Mouse (Mus musculus): ENCODE measurements at regions not wholly inside any gene's neighbourhood (a gene's known extent, or its start where the extent isn't known, plus 50 kb on each side); places are given as distances from the start of the nearest gene placed in this dataset.

- Histone ChIP-seq H3K27me3 (ENCODE audit: control insufficient read depth, insufficient read depth, low read length) (no peaks in the 10 kb centered on the region), H3K9me3 (replicated peaks; ENCODE audit: control insufficient read depth, low read length) (no peaks in the 10 kb centered on the region), H3K27ac (ENCODE audit: low read length) (no peak overlapping the region), H3K4me1 (ENCODE audit: control insufficient read depth, insufficient read depth, low read length) (no peaks in the 10 kb centered on the region), H3K36me3 (ENCODE audit: control insufficient read depth, insufficient read depth, low read length) (no peaks in the 10 kb centered on the region), H3K9ac (ENCODE audit: low read length) (no peak overlapping the region), H3K4me3 (replicated peaks; ENCODE audit: low read length) (no peak overlapping the region), H3K4me2 (ENCODE audit: low read depth, low read length) (no peak overlapping the region)
- WGBS = 74% methylated on average over 9 of the region's 9 CpGs
- ATAC-seq (ENCODE audit: insufficient read depth, low FRiP score) = no peak
Observed at GRCm38 (mm10) chr16:30678708-30679492, 79.4 kb downstream of the Fam43a start.

- H3K36me3 ChIP-seq (ENCODE audit: control insufficient read depth, insufficient read depth, low read length) = no peaks in the 10 kb centered on the region
- H3K27me3 ChIP-seq (ENCODE audit: control insufficient read depth, insufficient read depth, low read length) = no peaks in the 10 kb centered on the region
- no peaks in the 10 kb centered on the region for H3K9me3 ChIP-seq (replicated peaks; ENCODE audit: control insufficient read depth, low read length)
- H3K27ac ChIP-seq (ENCODE audit: low read length) = no peak overlapping the region
- no peaks in the 10 kb centered on the region for H3K4me1 ChIP-seq (ENCODE audit: control insufficient read depth, insufficient read depth, low read length)
- H3K9ac ChIP-seq (ENCODE audit: low read length) = no peak overlapping the region
- ATAC-seq (ENCODE audit: insufficient read depth, low FRiP score) = no peak
- H3K4me2 ChIP-seq (ENCODE audit: low read depth, low read length) = no peak overlapping the region
- 79% methylated on average over 3 of the region's 3 CpGs for WGBS
- H3K4me3 ChIP-seq (replicated peaks; ENCODE audit: low read length) = no peak overlapping the region
Observed at GRCm38 (mm10) chr16:30679493-30679811, 79.9 kb downstream of the Fam43a start.

- ATAC-seq (ENCODE audit: insufficient read depth, low FRiP score) = no peak
- H3K4me3 ChIP-seq (replicated peaks; ENCODE audit: low read length) = no peak overlapping the region
- H3K27me3 ChIP-seq (ENCODE audit: control insufficient read depth, insufficient read depth, low read length) = no peaks in the 10 kb centered on the region
- no peak overlapping the region for H3K27ac ChIP-seq (ENCODE audit: low read length)
- H3K9me3 ChIP-seq (replicated peaks; ENCODE audit: control insufficient read depth, low read length) = no peaks in the 10 kb centered on the region
- no peaks in the 10 kb centered on the region for H3K36me3 ChIP-seq (ENCODE audit: control insufficient read depth, insufficient read depth, low read length)
- H3K4me1 ChIP-seq (ENCODE audit: control insufficient read depth, insufficient read depth, low read length) = no peaks in the 10 kb centered on the region
- no peak overlapping the region for H3K9ac ChIP-seq (ENCODE audit: low read length)
- 73% methylated on average over 4 of the region's 4 CpGs for WGBS
- H3K4me2 ChIP-seq (ENCODE audit: low read depth, low read length) = no peak overlapping the region
Observed at GRCm38 (mm10) chr16:30681421-30681820, 81.9 kb downstream of the Fam43a start.

GRCm38 (mm10) chr16:30683986-30684385 is 84.5 kb downstream of the Fam43a start:
- no peaks in the 10 kb centered on the region for H3K27me3 ChIP-seq (ENCODE audit: control insufficient read depth, insufficient read depth, low read length)
- H3K9me3 ChIP-seq (replicated peaks; ENCODE audit: control insufficient read depth, low read length) = no peaks in the 10 kb centered on the region
- ATAC-seq (ENCODE audit: insufficient read depth, low FRiP score) = no peak
- H3K27ac ChIP-seq (ENCODE audit: low read length) = no peak overlapping the region
- H3K4me3 ChIP-seq (replicated peaks; ENCODE audit: low read length) = no peak overlapping the region
- H3K9ac ChIP-seq (ENCODE audit: low read length) = no peak overlapping the region
- no peaks in the 10 kb centered on the region for H3K36me3 ChIP-seq (ENCODE audit: control insufficient read depth, insufficient read depth, low read length)
- no peak overlapping the region for H3K4me2 ChIP-seq (ENCODE audit: low read depth, low read length)
- WGBS = 81% methylated on average over 3 of the region's 3 CpGs
- H3K4me1 ChIP-seq (ENCODE audit: control insufficient read depth, insufficient read depth, low read length) = no peaks in the 10 kb centered on the region

GRCm38 (mm10) chr16:30686536-30686935 is 87.0 kb downstream of the Fam43a start:
- H3K27ac ChIP-seq (ENCODE audit: low read length) = no peak overlapping the region
- H3K4me2 ChIP-seq (ENCODE audit: low read depth, low read length) = no peak overlapping the region
- H3K9me3 ChIP-seq (replicated peaks; ENCODE audit: control insufficient read depth, low read length) = no peaks in the 10 kb centered on the region
- ATAC-seq (ENCODE audit: insufficient read depth, low FRiP score) = no peak
- H3K4me3 ChIP-seq (replicated peaks; ENCODE audit: low read length) = no peak overlapping the region
- H3K36me3 ChIP-seq (ENCODE audit: control insufficient read depth, insufficient read depth, low read length) = no peaks in the 10 kb centered on the region
- no peak overlapping the region for H3K9ac ChIP-seq (ENCODE audit: low read length)
- no peaks in the 10 kb centered on the region for H3K27me3 ChIP-seq (ENCODE audit: control insufficient read depth, insufficient read depth, low read length)
- 66% methylated on average over 6 of the region's 6 CpGs for WGBS
- H3K4me1 ChIP-seq (ENCODE audit: control insufficient read depth, insufficient read depth, low read length) = no peaks in the 10 kb centered on the region

- WGBS = 83% methylated on average over 6 of the region's 6 CpGs
- Histone ChIP-seq H3K27ac (ENCODE audit: low read length) (no peak overlapping the region), H3K4me1 (ENCODE audit: control insufficient read depth, insufficient read depth, low read length) (0 out of 2 replicates have a peak, but pooled peaks cover under 1% of the 10 kb centered on the region), H3K9ac (ENCODE audit: low read length) (no peak overlapping the region), H3K27me3 (ENCODE audit: control insufficient read depth, insufficient read depth, low read length) (no peaks in the 10 kb centered on the region), H3K36me3 (ENCODE audit: control insufficient read depth, insufficient read depth, low read length) (no peaks in the 10 kb centered on the region), H3K4me2 (ENCODE audit: low read depth, low read length) (no peak overlapping the region), H3K4me3 (replicated peaks; ENCODE audit: low read length) (no peak overlapping the region), H3K9me3 (replicated peaks; ENCODE audit: control insufficient read depth, low read length) (no peaks in the 10 kb centered on the region)
- ATAC-seq (ENCODE audit: insufficient read depth, low FRiP score) = no peak
Observed at GRCm38 (mm10) chr16:30687225-30687624, 87.7 kb downstream of the Fam43a start.

GRCm38 (mm10) chr16:30687682-30688081 is 88.2 kb downstream of the Fam43a start:
- Histone ChIP-seq H3K27me3 (ENCODE audit: control insufficient read depth, insufficient read depth, low read length) (no peaks in the 10 kb centered on the region), H3K9ac (ENCODE audit: low read length) (no peak overlapping the region), H3K9me3 (replicated peaks; ENCODE audit: control insufficient read depth, low read length) (no peaks in the 10 kb centered on the region), H3K4me1 (ENCODE audit: control insufficient read depth, insufficient read depth, low read length) (0 out of 2 replicates have a peak, but pooled peaks cover 4% of the 10 kb centered on the region), H3K4me3 (replicated peaks; ENCODE audit: low read length) (no peak overlapping the region), H3K27ac (ENCODE audit: low read length) (no peak overlapping the region), H3K4me2 (ENCODE audit: low read depth, low read length) (no peak overlapping the region), H3K36me3 (ENCODE audit: control insufficient read depth, insufficient read depth, low read length) (no peaks in the 10 kb centered on the region)
- ATAC-seq (ENCODE audit: insufficient read depth, low FRiP score) = no peak
- WGBS = 71% methylated on average over 8 of the region's 8 CpGs

- 81% methylated on average over 4 of the region's 4 CpGs for WGBS
Observed at GRCm38 (mm10) chr16:30690531-30690930, 91.0 kb downstream of the Fam43a start.

GRCm38 (mm10) chr16:30691964-30692363 is 92.4 kb downstream of the Fam43a start:
- no peak for ATAC-seq (ENCODE audit: insufficient read depth, low FRiP score)
- WGBS = 84% methylated on average over 15 of the region's 15 CpGs
- no peak overlapping the region for H3K4me2 ChIP-seq (ENCODE audit: low read depth, low read length)
- H3K4me3 ChIP-seq (replicated peaks; ENCODE audit: low read length) = no peak overlapping the region
- H3K9me3 ChIP-seq (replicated peaks; ENCODE audit: control insufficient read depth, low read length) = no peaks in the 10 kb centered on the region
- no peak overlapping the region for H3K9ac ChIP-seq (ENCODE audit: low read length)
- H3K27ac ChIP-seq (ENCODE audit: low read length) = no peak overlapping the region
- H3K4me1 ChIP-seq (ENCODE audit: control insufficient read depth, insufficient read depth, low read length) = 0 out of 2 replicates have a peak, but pooled peaks cover 4% of the 10 kb centered on the region
- H3K36me3 ChIP-seq (ENCODE audit: control insufficient read depth, insufficient read depth, low read length) = no peaks in the 10 kb centered on the region
- no peaks in the 10 kb centered on the region for H3K27me3 ChIP-seq (ENCODE audit: control insufficient read depth, insufficient read depth, low read length)

More at GRCm38 (mm10) chr16:30690531-30690930, 91.0 kb downstream of the Fam43a start:
- Histone ChIP-seq H3K27ac (ENCODE audit: low read length) (no peak overlapping the region), H3K4me3 (replicated peaks; ENCODE audit: low read length) (no peak overlapping the region), H3K4me1 (ENCODE audit: control insufficient read depth, insufficient read depth, low read length) (0 out of 2 replicates have a peak, but pooled peaks cover 4% of the 10 kb centered on the region), H3K4me2 (ENCODE audit: low read depth, low read length) (no peak overlapping the region), H3K9me3 (replicated peaks; ENCODE audit: control insufficient read depth, low read length) (no peaks in the 10 kb centered on the region), H3K36me3 (ENCODE audit: control insufficient read depth, insufficient read depth, low read length) (no peaks in the 10 kb centered on the region), H3K27me3 (ENCODE audit: control insufficient read depth, insufficient read depth, low read length) (no peaks in the 10 kb centered on the region), H3K9ac (ENCODE audit: low read length) (no peak overlapping the region)
- ATAC-seq (ENCODE audit: insufficient read depth, low FRiP score) = no peak

Data from stomach, embryonic 16.5 days (tissue).